Mouse (Mus musculus) splenic B cell, adult 2 months (primary cell): ENCODE measurements around the gene Ncbp1.

Experiments used
- DNase-seq: peaks from one replicate; pipeline ENCODE4 v3.0.0-alpha.2; 2011; ENCODE audit warnings: low read depth, low spot score
- H3K27me3 ChIP-seq: 2 replicates; pipeline ENCODE4 v1.6.1; 2012; ENCODE audit warnings: mild to moderate bottlenecking, low read length, moderate library complexity, mixed read lengths; ENCODE audit not compliant: control insufficient read depth, poor library complexity, insufficient read depth, severe bottlenecking
- H3K36me3 ChIP-seq: 2 replicates; pipeline ENCODE4 v1.6.1; 2012; ENCODE audit warnings: mild to moderate bottlenecking, low read length, moderate library complexity, mixed read lengths; ENCODE audit not compliant: control insufficient read depth, poor library complexity, insufficient read depth, severe bottlenecking

Gene Ncbp1

GRCm38 (mm10) chr4:46116544-46117175, 21.8 kb upstream of the Ncbp1 start:
- peaks cover 23% of the 10 kb centered on the region for H3K36me3 ChIP-seq
- no peaks in the 10 kb centered on the region for H3K27me3 ChIP-seq

GRCm38 (mm10) chr4:46117536-46117935, 20.9 kb upstream of the Ncbp1 start:
- no peak for DNase-seq
- Histone ChIP-seq H3K27me3 (no peaks in the 10 kb centered on the region), H3K36me3 (peaks cover 23% of the 10 kb centered on the region)

More at GRCm38 (mm10) chr4:46116544-46117175, 21.8 kb upstream of the Ncbp1 start:
- no peak for DNase-seq

GRCm38 (mm10) chr4:46119514-46120094, 18.8 kb upstream of the Ncbp1 start:
- H3K27me3 ChIP-seq = no peaks in the 10 kb centered on the region
- peaks cover 23% of the 10 kb centered on the region for H3K36me3 ChIP-seq
- no peak for DNase-seq

GRCm38 (mm10) chr4:46120767-46121166, 17.6 kb upstream of the Ncbp1 start:
- no peak for DNase-seq
- Histone ChIP-seq H3K27me3 (no peaks in the 10 kb centered on the region), H3K36me3 (peaks cover 18% of the 10 kb centered on the region)

GRCm38 (mm10) chr4:46123358-46123757, 15.1 kb upstream of the Ncbp1 start:
- H3K27me3 ChIP-seq = no peaks in the 10 kb centered on the region
- peaks cover 5% of the 10 kb centered on the region for H3K36me3 ChIP-seq
- DNase-seq = no peak

- peak; percentile 79 for DNase-seq
- Histone ChIP-seq H3K36me3 (no peaks in the 10 kb centered on the region; the same call in none of the 2 replicates), H3K27me3 (no peaks in the 10 kb centered on the region)
These were observed 11.9 kb upstream of the Ncbp1 start for GRCm38 (mm10) chr4:46126541-46126940.

GRCm38 (mm10) chr4:46129311-46130004, 9.0 kb upstream of the Ncbp1 start:
- no peak for DNase-seq
- peaks cover 2% of the 10 kb centered on the region for H3K36me3 ChIP-seq
- H3K27me3 ChIP-seq = no peaks in the 10 kb centered on the region

GRCm38 (mm10) chr4:46130221-46130620, 8.2 kb upstream of the Ncbp1 start:
- DNase-seq = peak; percentile 68
- H3K36me3 ChIP-seq = peaks cover 2% of the 10 kb centered on the region; the same call in 1 of the 2 replicates
- no peaks in the 10 kb centered on the region for H3K27me3 ChIP-seq

GRCm38 (mm10) chr4:46131791-46132190, 6.6 kb upstream of the Ncbp1 start:
- no peaks in the 10 kb centered on the region for H3K27me3 ChIP-seq
- peaks cover 2% of the 10 kb centered on the region; the same call in 1 of the 2 replicates for H3K36me3 ChIP-seq
- DNase-seq = no peak

- Histone ChIP-seq H3K36me3 (peaks cover 2% of the 10 kb centered on the region; the same call in 1 of the 2 replicates), H3K27me3 (no peaks in the 10 kb centered on the region)
- DNase-seq = no peak
These were observed 655 bp upstream of the Ncbp1 start for GRCm38 (mm10) chr4:46137629-46138286.

- 0 out of 2 replicates have a peak, but pooled peaks cover 5% of the 10 kb centered on the region for H3K36me3 ChIP-seq
- no peaks in the 10 kb centered on the region for H3K27me3 ChIP-seq
These were observed 5.9 kb downstream of the Ncbp1 start for GRCm38 (mm10) chr4:46144323-46144722.

GRCm38 (mm10) chr4:46146881-46147280, 8.5 kb downstream of the Ncbp1 start:
- no peaks in the 10 kb centered on the region for H3K27me3 ChIP-seq
- DNase-seq = no peak
- peaks cover 10% of the 10 kb centered on the region for H3K36me3 ChIP-seq

More at GRCm38 (mm10) chr4:46144323-46144722, 5.9 kb downstream of the Ncbp1 start:
- peak; percentile 48 for DNase-seq

- H3K27me3 ChIP-seq = no peaks in the 10 kb centered on the region
- H3K36me3 ChIP-seq = peaks cover 25% of the 10 kb centered on the region
- no peak for DNase-seq
These were observed 13.6 kb downstream of the Ncbp1 start for GRCm38 (mm10) chr4:46151903-46152544.

- DNase-seq = no peak
- Histone ChIP-seq H3K36me3 (peaks cover 14% of the 10 kb centered on the region), H3K27me3 (no peaks in the 10 kb centered on the region)
These were observed 25.6 kb downstream of the Ncbp1 start for GRCm38 (mm10) chr4:46164027-46164426.
